8 mouse cellular contexts compared by ENCODE assay signal in genomic region chr7:79727091-79727490, GRCm38 (mm10). TPM values are rescaled to one million over a fixed set of nuclear protein-coding genes. Genes with fewer than 3 reads are reported as not detected.
A peak's percentile ranks its signal among the peaks of the same experiment; 100 is the strongest.
DNase-seq lines count a peak whose midpoint lies in the region; ATAC-seq and TF ChIP-seq lines count a peak whose summit lies in the region.
"Had no signal": no experiment of that assay in that cellular context is flagged by ENCODE, and none has a peak within 500 bp of the region (broad histone marks: within the 10 kb centered on the region; RNA-seq: fewer than 3 reads in every experiment).

No protein-coding gene starts in this region.

- H3K9me3 ChIP-seq in liver, embryonic 12.5 days (replicated peaks), result no peaks in the 10 kb centered on the region
- no peaks in the 10 kb centered on the region for H3K9me3 ChIP-seq in heart, embryonic 10.5 days
- H3K9me3 ChIP-seq in liver, embryonic 13.5 days (replicated peaks), result no peaks in the 10 kb centered on the region

- DNase-seq in liver (peak; percentile 63), MN1 (ENCODE audit: low spot score) (peak; percentile 45)
- DNase-seq in heart, embryonic 10.5 days (ENCODE audit: low spot score), result peak; percentile 84
- peak; percentile 22 for DNase-seq in liver, embryonic 13.5 days

- no peak for ATAC-seq in liver, embryonic 12.5 days
- ATAC-seq in liver, embryonic 13.5 days (ENCODE audit: low read depth), result 0 out of 2 replicates have a peak, but pooled peaks have one; percentile 41

- no peak for TF ChIP-seq POLR2A in small intestine, adult 2 months (IDR thresholded peaks at IDR 0.05; ENCODE audit: low read depth, low read length)

- TF ChIP-seq CTCF in small intestine, adult 2 months (IDR thresholded peaks at IDR 0.05; ENCODE audit: extremely low read depth, insufficient read length, insufficient replicate concordance, low read depth, low read length), result peak; percentile 69; the same call in 1 of the 2 replicates

- no peaks in the 10 kb centered on the region for H3K36me3 ChIP-seq in liver, embryonic 12.5 days
- H3K36me3 ChIP-seq in heart, embryonic 10.5 days, result no peaks in the 10 kb centered on the region
- no peaks in the 10 kb centered on the region for H3K36me3 ChIP-seq in liver, embryonic 13.5 days
- no peaks in the 10 kb centered on the region for H3K36me3 ChIP-seq in small intestine, adult 2 months (ENCODE audit: control insufficient read depth, insufficient read depth, low read length)

- WGBS in liver, embryonic 12.5 days (ENCODE audit: insufficient replicate concordance), result 11% methylated on average over 2 of the region's 2 CpGs
- 27% methylated on average over 2 of the region's 2 CpGs for WGBS in heart, embryonic 10.5 days
- WGBS in liver, embryonic 13.5 days (ENCODE audit: insufficient replicate concordance), result 12% methylated on average over 2 of the region's 2 CpGs
- 11% methylated on average over 2 of the region's 2 CpGs for WGBS in small intestine, adult 2 months

- H3K27me3 ChIP-seq in liver, embryonic 12.5 days (replicated peaks), result peaks cover 52% of the 10 kb centered on the region
- H3K27me3 ChIP-seq in heart, embryonic 10.5 days (ENCODE audit: insufficient read depth, poor library complexity, severe bottlenecking), result peaks cover 67% of the 10 kb centered on the region
- peaks cover 26% of the 10 kb centered on the region for H3K27me3 ChIP-seq in liver, embryonic 13.5 days
- no peaks in the 10 kb centered on the region for H3K27me3 ChIP-seq in small intestine, adult 2 months (ENCODE audit: control insufficient read depth, insufficient read depth, low read length)

- H3K27ac ChIP-seq in liver, embryonic 12.5 days, result no peak overlapping the region
- peak overlapping the region; percentile 100 for H3K27ac ChIP-seq in brown adipose tissue, adult 24 weeks (replicated peaks; ENCODE audit: low read depth, low read length)
- H3K27ac ChIP-seq in heart, embryonic 10.5 days, result no peak overlapping the region
- no peak overlapping the region for H3K27ac ChIP-seq in liver, embryonic 13.5 days
- H3K27ac ChIP-seq in small intestine, adult 2 months (ENCODE audit: insufficient read depth, low read depth, low read length), result no peak overlapping the region

- H3K4me3 ChIP-seq in liver, embryonic 12.5 days, result no peak overlapping the region
- peak overlapping the region; percentile 37; the same call in 1 of the 2 replicates for H3K4me3 ChIP-seq in brown adipose tissue, adult 24 weeks (ENCODE audit: insufficient read depth, low read depth, low read length)
- no peak overlapping the region for H3K4me3 ChIP-seq in heart, embryonic 10.5 days
- H3K4me3 ChIP-seq in liver, embryonic 13.5 days (replicated peaks), result no peak overlapping the region
- no peak overlapping the region for H3K4me3 ChIP-seq in small intestine, adult 2 months (ENCODE audit: low read depth, low read length)

- H3K9ac ChIP-seq in liver, embryonic 12.5 days, result no peak overlapping the region
- H3K9ac ChIP-seq in liver, embryonic 13.5 days, result no peak overlapping the region

- H3K4me1 ChIP-seq in liver, embryonic 12.5 days, result 0 out of 2 replicates have a peak, but pooled peaks cover under 1% of the 10 kb centered on the region
- peaks cover 7% of the 10 kb centered on the region; the same call in 1 of the 2 replicates for H3K4me1 ChIP-seq in brown adipose tissue, adult 24 weeks (ENCODE audit: control insufficient read depth, insufficient read depth, insufficient read length, low read length)
- peaks cover 9% of the 10 kb centered on the region; the same call in 1 of the 2 replicates for H3K4me1 ChIP-seq in heart, embryonic 10.5 days
- no peaks in the 10 kb centered on the region for H3K4me1 ChIP-seq in liver, embryonic 13.5 days (replicated peaks)
- H3K4me1 ChIP-seq in small intestine, adult 2 months (ENCODE audit: control insufficient read depth, insufficient read depth, insufficient read length, low read length), result no peaks in the 10 kb centered on the region

- H3K4me2 ChIP-seq in liver, embryonic 12.5 days, result no peak overlapping the region
- H3K4me2 ChIP-seq in liver, embryonic 13.5 days, result no peak overlapping the region

RNA-seq across cellular contexts. Expression of gene Plin1, which starts 5.6 kb away (rescaled TPM):
- not detected in 2 replicates for polyA plus RNA-seq in liver, embryonic 12.5 days (2016; fragmentation: Nextera tagmentation; extraction: Ambion mirVana)
- 1,266 and 1,376 TPM in 2 replicates for polyA plus RNA-seq in brown adipose tissue, adult 24 weeks (2012; ENCODE audit: insufficient read depth, insufficient read length, missing spikeins)
- polyA plus RNA-seq in heart, embryonic 10.5 days (2016; fragmentation: Nextera tagmentation; extraction: Ambion mirVana), result not detected in 2 replicates
- polyA plus RNA-seq in liver, embryonic 13.5 days (2015; fragmentation: Nextera tagmentation; extraction: Ambion mirVana), result not detected in 2 replicates
- 1.5 and 4.5 TPM in 2 replicates for polyA plus RNA-seq in small intestine, adult 2 months (2012; rRNA removed)
- polyA plus RNA-seq: heart, embryonic 14.5 days had no signal

RNA-seq across cellular contexts. Expression of gene Kif7, which starts 11.6 kb away (rescaled TPM):
- polyA plus RNA-seq in liver, embryonic 12.5 days (2016; fragmentation: Nextera tagmentation; extraction: Ambion mirVana), result 1.4 and 1.7 TPM in 2 replicates
- polyA plus RNA-seq in brown adipose tissue, adult 24 weeks (2012; ENCODE audit: insufficient read depth, insufficient read length, missing spikeins), result 0.40 and 0.58 TPM in 2 replicates
- polyA plus RNA-seq in heart, embryonic 10.5 days (2016; fragmentation: Nextera tagmentation; extraction: Ambion mirVana), result 3.8 and 5.2 TPM in 2 replicates
- polyA plus RNA-seq in liver, embryonic 13.5 days (2015; fragmentation: Nextera tagmentation; extraction: Ambion mirVana), result 0.35 and 0.41 TPM in 2 replicates
- 0.39 and 0.86 TPM in 2 replicates for polyA plus RNA-seq in small intestine, adult 2 months (2012; rRNA removed)

RNA-seq across cellular contexts. Expression of gene Pex11a, which starts 15.8 kb away (rescaled TPM):
- 1.3 TPM in 2 replicates for polyA plus RNA-seq in liver, embryonic 12.5 days (2016; fragmentation: Nextera tagmentation; extraction: Ambion mirVana)
- 71.2 and 78.9 TPM in 2 replicates for polyA plus RNA-seq in brown adipose tissue, adult 24 weeks (2012; ENCODE audit: insufficient read depth, insufficient read length, missing spikeins)
- polyA plus RNA-seq in heart, embryonic 10.5 days (2016; fragmentation: Nextera tagmentation; extraction: Ambion mirVana), result 5.7 and 8.8 TPM in 2 replicates
- polyA plus RNA-seq in liver, embryonic 13.5 days (2015; fragmentation: Nextera tagmentation; extraction: Ambion mirVana), result 1.6 and 1.9 TPM in 2 replicates
- polyA plus RNA-seq in small intestine, adult 2 months (2012; rRNA removed), result 13.8 and 17.9 TPM in 2 replicates

RNA-seq across cellular contexts. Expression of gene Wdr93, which starts 15.9 kb away (rescaled TPM):
- polyA plus RNA-seq in liver, embryonic 12.5 days (2016; fragmentation: Nextera tagmentation; extraction: Ambion mirVana), result 0.07 and 0.11 TPM in 2 replicates
- 5.8 and 6.6 TPM in 2 replicates for polyA plus RNA-seq in brown adipose tissue, adult 24 weeks (2012; ENCODE audit: insufficient read depth, insufficient read length, missing spikeins)
- 4.7 and 10.0 TPM in 2 replicates for polyA plus RNA-seq in heart, embryonic 10.5 days (2016; fragmentation: Nextera tagmentation; extraction: Ambion mirVana)
- polyA plus RNA-seq in liver, embryonic 13.5 days (2015; fragmentation: Nextera tagmentation; extraction: Ambion mirVana), result 0.08 and 0.12 TPM in 2 replicates
- 0.06 and 0.08 TPM in 2 replicates for polyA plus RNA-seq in small intestine, adult 2 months (2012; rRNA removed)

Comparison
In these comparisons a context has a peak if more than half of its experiments do, and no peak if none do; other contexts are left out.
1. DNase-seq: peak in every context shown above with its lines; median percentile 84 in heart, embryonic 10.5 days; 63 in liver; 45 in MN1; 22 in liver, embryonic 13.5 days.
2. RNA of gene Plin1, which starts 5.6 kb away (polyA plus RNA-seq): 1,266 to 1,376 TPM in brown adipose tissue, adult 24 weeks; 1.5 to 4.5 TPM in small intestine, adult 2 months, not detected in heart, embryonic 10.5 days, not detected in liver, embryonic 12.5 days and not detected in liver, embryonic 13.5 days; every median in the first group is over 100 times any median in the second.